Mouse (Mus musculus): Measurements from ENCODE around the gene Itga10.

- no peak for TF ChIP-seq CTCF (IDR thresholded peaks at IDR 0.05; ENCODE audit: extremely low read depth, insufficient read length, insufficient replicate concordance, low read depth, low read length)
- no peak for TF ChIP-seq POLR2A (IDR thresholded peaks at IDR 0.05; ENCODE audit: low read depth, low read length)
Measured at GRCm38 (mm10) chr3:96635906-96636305, 9.5 kb upstream of the Itga10 start.
